Mouse (Mus musculus): ENCODE measurements at regions not wholly inside any gene's neighbourhood (a gene's known extent, or its start where the extent isn't known, plus 50 kb on each side); places are given as distances from the start of the nearest gene placed in this dataset.
A peak's percentile ranks its signal among the peaks of the same experiment; 100 is the strongest.

GRCm38 (mm10) chr14:56314459-56314858, 50.4 kb upstream of the Atp12a start:
- peak; percentile 74; the same call in 1 of the 2 replicates for TF ChIP-seq CTCF (IDR thresholded peaks at IDR 0.05; ENCODE audit: extremely low read depth, insufficient read length, insufficient replicate concordance, low read depth, low read length)
- no peak for TF ChIP-seq POLR2A (IDR thresholded peaks at IDR 0.05; ENCODE audit: low read depth, low read length)
